Mouse (Mus musculus) ovary, adult 2 months (tissue): ENCODE measurements around the gene Ghsr. TPM values are rescaled to one million over a fixed set of nuclear protein-coding genes. Genes with fewer than 3 reads are reported as not detected.

Experiments used
- polyA plus RNA-seq: library from polyadenylated mRNA; depleted of rRNA; stranded (reverse); fragments of >200 nt; gene quantifications from 2 replicates; pipeline ENCODE4 v1.2.3, GENCODE M21; 2012; rRNA removed

Ghsr gene
- not detected in 2 replicates for polyA plus RNA-seq

DNA sequence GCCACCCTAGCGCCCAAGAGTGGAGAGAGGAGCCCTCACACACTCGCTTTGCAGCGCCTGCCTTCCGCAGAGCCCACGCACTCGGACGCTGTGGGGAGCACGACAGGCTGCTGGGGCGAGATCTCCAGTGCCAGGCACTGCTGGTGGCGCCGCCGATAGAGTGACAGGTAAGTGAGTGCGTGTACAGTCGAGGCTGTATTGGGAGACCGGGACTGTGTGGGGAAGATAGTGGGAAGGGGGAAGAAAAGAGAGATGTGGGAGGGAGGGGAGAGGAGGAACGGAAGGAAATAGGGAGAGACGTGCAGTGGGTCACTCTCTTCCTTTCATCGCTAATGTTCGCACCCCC, at the start of gene Ghsr:
Gene Ghsr, plus strand, starts transcription at position 76 of the 346 bp plus-strand sequence.

Other genes with a start within 250 kb of the Ghsr start
- gene Ect2, start 217.5 kb upstream of the Ghsr start, polyA plus RNA-seq, result 1.5 and 2.6 TPM in 2 replicates
- gene Nceh1, start 188.4 kb upstream of the Ghsr start, polyA plus RNA-seq, result 96.3 and 138 TPM in 2 replicates
- 5.0 and 5.7 TPM in 2 replicates for gene Tnfsf10, start 54.3 kb upstream of the Ghsr start, polyA plus RNA-seq